Mouse (Mus musculus) duodenum, adult 2 months (tissue): ENCODE data around the gene Cntf. TPM values are rescaled to one million over a fixed set of nuclear protein-coding genes. Genes with fewer than 3 reads are reported as not detected.

Experiments used
- polyA plus RNA-seq: library from polyadenylated mRNA; depleted of rRNA; stranded (reverse); fragments of >200 nt; gene quantifications from 2 replicates; pipeline ENCODE4 v1.2.3, GENCODE M21; 2012; ENCODE audit warnings: low replicate concordance; rRNA removed

The Cntf gene
- 0.25 TPM in 1 of 2 replicates, not detected in the other for polyA plus RNA-seq

GRCm38 (mm10) chr19:12765308-12765707 lies at the start of gene Cntf:
TSS of gene Cntf (minus strand) at chr19:12765632.

GRCm38 (mm10) chr19:12795511-12796327 lies 30.3 kb upstream of the Cntf start, which contains the start of the genes Zfp91 and Lpxn:
TSS of gene Zfp91 (minus strand) at chr19:12796126.
TSS of gene Lpxn (plus strand) at chr19:12796193.

Other genes with a start within 250 kb of the Cntf start
- 0.14 and 0.39 TPM in 2 replicates for gene Fam111a, start 219.9 kb downstream of the Cntf start, polyA plus RNA-seq
- 0.05 TPM in 1 of 2 replicates, not detected in the other for gene Gm4952, start 165.7 kb downstream of the Cntf start, polyA plus RNA-seq
- gene Glyat, start 132.3 kb downstream of the Cntf start, polyA plus RNA-seq, result not detected in 2 replicates
- gene Olfr1442, start 95.2 kb downstream of the Cntf start, polyA plus RNA-seq, result not detected in 2 replicates
- gene Olfr1443, start 87.5 kb downstream of the Cntf start, polyA plus RNA-seq, result not detected in 2 replicates
- gene Keg1, start 69.8 kb downstream of the Cntf start, polyA plus RNA-seq, result not detected in 2 replicates
- 4.9 and 5.7 TPM in 2 replicates for gene Zfp91, start 30.5 kb upstream of the Cntf start, polyA plus RNA-seq
- 1.9 and 2.6 TPM in 2 replicates for gene Lpxn, start 30.6 kb upstream of the Cntf start, polyA plus RNA-seq
- gene Gm5244, start 81.0 kb upstream of the Cntf start, polyA plus RNA-seq, result not detected in 2 replicates
- not detected in 2 replicates for gene Olfr1444, start 91.7 kb upstream of the Cntf start, polyA plus RNA-seq
- not detected in 2 replicates for gene Olfr1445, start 118.2 kb upstream of the Cntf start, polyA plus RNA-seq
- not detected in 2 replicates for gene Olfr1446, start 127.9 kb upstream of the Cntf start, polyA plus RNA-seq
- not detected in 2 replicates for gene Olfr1447, start 138.1 kb upstream of the Cntf start, polyA plus RNA-seq
- gene Olfr1448, start 158.8 kb upstream of the Cntf start, polyA plus RNA-seq, result not detected in 2 replicates
- not detected in 2 replicates for gene Olfr1449, start 165.2 kb upstream of the Cntf start, polyA plus RNA-seq
- not detected in 2 replicates for gene Olfr1450, start 184.6 kb upstream of the Cntf start, polyA plus RNA-seq
- gene Olfr1451, start 229.4 kb upstream of the Cntf start, polyA plus RNA-seq, result not detected in 2 replicates